Mouse (Mus musculus) telencephalon, adult 2 months (tissue): ENCODE measurements around the gene Nkd1.

Experiments used
- DNase-seq: peaks from one replicate; pipeline ENCODE4 v3.0.0-alpha.2; 2011; ENCODE audit warnings: low read depth, low spot score

Nkd1 gene

GRCm38 (mm10) chr8:88537998-88538975, 17.1 kb downstream of the Nkd1 start:
- peak; percentile 26 for DNase-seq

GRCm38 (mm10) chr8:88538976-88539371, 17.8 kb downstream of the Nkd1 start:
- no peak for DNase-seq

DNA sequence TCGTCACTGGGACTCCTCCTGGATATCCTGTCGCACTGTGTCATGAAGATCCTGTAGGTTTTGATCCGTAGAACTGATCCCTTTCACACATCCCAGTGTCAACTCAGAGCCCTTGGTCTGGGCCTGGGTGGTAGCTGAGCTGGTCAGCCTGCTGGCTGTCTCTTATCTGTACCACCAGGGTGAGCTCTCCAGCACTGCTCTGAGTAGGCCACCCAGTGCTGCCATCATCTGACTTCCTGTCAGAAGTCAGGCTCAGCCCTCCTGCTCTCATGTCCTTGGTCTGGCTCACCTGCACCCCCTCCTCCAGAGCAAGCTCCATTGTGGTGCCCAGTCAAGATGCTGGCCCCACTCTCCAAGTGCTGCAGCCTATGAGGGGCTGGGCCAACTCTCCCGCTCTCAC, 18.8 kb downstream of the Nkd1 start:
- no peak for DNase-seq

DNA sequence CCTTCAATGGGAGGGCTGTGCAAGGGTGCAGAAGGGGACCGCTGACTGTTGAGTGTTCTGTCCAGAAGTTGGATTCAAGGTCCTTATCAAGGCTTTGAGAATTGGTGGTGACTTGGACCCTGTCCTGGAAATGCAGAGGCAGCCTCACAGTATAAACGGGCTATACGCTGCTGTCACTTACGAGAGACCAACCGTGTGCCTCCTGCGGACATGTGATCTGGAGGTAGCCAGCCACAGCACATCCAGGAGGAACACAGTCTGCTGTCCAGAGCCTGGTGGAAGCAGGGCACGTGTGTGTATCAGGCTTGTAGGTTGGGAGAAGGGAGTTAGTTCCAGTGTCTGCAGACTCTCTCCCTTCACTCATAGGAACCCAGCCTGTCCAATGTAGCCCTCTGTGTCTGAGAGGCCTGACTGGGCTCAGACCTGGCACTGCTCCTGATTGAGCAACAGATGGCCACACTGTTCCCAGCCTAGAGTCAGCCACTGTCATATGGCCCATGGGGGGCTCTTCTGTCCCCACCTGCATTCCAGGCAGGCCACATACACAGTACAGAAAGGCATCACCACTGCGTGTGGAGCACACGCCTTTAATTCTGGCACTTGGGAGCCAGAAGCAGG, 21.6 kb downstream of the Nkd1 start:
- no peak for DNase-seq

DNA sequence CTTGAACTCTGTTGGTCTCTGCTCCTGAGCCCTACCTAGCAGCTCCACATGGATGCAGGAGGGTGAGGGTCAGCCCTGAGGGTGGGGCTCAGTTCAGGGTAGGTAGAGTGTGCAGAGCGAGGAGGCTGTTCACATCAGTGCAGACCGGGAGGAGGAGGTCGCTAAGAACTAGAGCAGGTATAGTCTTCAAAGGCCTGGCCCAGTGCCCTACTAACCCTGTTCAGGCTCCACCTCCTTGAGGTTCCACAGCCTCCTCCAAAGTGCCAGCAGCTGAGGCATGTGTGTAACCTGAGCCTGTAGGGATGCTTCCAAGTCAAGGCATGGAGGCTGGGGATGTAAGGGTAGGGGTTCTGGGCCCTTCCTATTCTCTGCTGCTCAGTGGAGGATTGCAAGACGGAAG, 23.5 kb downstream of the Nkd1 start:
- no peak for DNase-seq

DNA sequence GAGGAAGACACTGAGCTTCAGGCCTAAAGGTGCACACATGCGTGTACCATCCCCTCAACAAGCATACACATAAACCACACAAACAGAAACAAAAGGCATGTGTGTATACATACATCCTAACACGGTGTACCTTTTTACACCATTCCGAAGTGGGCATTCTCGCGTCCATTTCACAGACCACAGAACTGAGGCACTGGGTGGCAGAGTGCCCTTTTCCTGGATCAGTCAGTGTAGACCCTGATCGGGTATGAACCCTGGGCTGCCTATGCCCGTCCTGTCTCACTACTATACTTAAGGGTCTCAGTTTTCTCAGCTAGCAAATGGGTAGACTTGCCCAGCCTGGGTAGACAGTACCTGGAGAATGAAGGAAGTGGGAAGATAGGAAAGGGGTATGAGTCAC, 24.3 kb downstream of the Nkd1 start:
- no peak for DNase-seq

DNA sequence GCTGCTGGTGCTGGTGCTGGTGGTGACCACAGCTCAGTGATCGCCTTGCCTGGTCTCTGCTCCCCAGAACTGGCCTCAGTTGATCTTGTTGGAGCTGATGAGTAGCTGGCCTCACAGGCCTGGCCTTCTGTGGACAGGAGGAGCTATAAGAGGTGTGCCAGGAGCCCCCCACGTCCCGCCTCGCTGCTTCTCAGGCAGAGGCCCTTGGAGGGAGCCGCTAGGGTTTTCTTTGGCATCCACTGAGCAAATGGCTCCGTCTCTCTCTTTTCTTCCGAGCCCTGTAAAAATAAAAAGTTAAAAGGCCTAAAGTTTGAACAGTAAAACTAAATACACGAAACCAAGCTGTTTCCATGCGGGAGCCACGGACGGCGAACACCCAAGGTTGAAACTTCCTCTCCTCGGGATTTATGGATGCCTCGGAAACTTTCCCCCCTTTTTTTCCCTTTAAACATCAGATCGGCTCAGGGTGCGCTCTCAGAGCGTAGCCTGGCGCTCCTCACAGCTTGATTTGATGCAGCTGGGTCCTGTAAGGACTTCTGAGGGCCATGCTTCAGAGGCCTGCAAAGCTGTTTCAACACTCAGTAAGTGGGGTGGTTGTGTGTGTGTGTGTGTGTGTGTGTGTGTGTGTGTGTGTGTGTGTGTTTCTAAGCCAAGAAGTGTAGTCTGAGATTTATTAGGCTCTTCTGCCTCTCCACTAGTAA, 25.0 kb downstream of the Nkd1 start:
- no peak for DNase-seq

DNA sequence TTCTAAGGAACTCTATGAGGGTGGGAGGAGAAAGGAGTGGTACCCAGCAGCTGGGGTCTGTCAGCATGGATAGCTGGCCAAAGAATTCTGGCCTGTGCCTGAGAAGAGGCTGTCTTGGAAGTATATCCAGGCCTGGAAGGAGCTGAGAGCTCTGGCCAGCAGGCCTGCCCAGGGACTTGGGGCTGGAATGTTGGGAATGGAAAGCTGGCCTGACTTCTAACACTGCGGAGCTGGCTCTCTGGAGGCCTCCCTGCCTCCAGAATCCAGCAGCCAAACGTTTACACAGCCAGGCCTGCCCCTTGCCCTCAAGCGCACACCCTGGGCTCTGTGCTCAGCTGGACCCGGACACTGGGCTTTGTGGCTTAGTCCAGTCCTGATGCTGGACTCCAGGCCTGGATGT, 34.5 kb downstream of the Nkd1 start:
- no peak for DNase-seq

- no peak for DNase-seq
Observed at GRCm38 (mm10) chr8:88559985-88560473, 38.9 kb downstream of the Nkd1 start.

DNA sequence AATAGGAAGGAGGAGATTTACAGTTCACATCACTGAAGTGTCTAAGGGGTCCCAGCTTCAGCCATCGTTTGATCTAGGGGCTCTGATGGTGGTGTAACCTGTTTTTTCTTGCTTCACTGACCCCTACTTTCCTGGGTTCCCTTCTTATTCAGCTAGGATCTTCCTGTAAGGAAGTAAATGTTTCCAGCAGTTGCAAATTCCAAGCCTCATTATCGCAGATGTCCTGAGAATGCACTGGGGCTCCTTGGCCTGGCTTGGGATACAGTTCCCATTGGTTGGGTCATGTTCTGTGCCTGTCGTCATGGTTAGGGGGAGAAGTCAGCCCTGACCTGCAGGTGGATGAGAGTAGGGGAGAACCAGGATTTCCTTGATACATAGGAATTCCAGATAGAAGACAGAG, 40.2 kb downstream of the Nkd1 start:
- no peak for DNase-seq

DNA sequence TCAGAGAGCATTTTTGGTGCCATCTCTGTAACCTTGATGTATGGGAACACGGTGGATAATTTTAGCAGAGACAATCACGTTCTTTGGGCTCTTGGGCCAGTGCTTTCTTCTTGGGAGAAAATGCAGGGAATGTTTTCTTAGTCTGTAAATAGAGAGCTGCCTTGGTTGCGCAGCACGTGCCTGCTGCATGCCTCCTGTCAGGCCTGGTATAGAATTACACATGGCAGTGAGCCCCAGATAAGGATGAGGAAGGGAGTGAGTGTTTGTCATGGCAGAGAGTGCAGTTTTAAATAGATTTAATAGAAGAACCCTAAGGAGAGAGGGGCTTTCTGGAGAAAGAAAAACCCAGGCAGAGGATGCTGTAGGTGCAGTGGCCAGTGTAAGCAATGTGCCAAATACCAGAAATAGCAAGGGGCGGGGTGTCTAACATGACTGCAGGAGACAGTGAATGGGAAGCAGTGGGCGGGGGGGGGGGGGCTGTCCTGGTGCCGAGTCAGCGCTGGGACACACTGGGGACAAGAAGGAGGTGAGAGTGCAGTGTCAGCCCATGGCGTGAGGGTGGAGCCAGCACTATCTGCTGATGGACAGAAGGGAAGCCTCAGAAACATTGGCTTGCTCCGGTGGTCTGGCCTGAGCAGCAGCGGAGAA, 43.2 kb downstream of the Nkd1 start:
- DNase-seq = no peak

GRCm38 (mm10) chr8:88566119-88566518, 45.0 kb downstream of the Nkd1 start:
- no peak for DNase-seq

DNA sequence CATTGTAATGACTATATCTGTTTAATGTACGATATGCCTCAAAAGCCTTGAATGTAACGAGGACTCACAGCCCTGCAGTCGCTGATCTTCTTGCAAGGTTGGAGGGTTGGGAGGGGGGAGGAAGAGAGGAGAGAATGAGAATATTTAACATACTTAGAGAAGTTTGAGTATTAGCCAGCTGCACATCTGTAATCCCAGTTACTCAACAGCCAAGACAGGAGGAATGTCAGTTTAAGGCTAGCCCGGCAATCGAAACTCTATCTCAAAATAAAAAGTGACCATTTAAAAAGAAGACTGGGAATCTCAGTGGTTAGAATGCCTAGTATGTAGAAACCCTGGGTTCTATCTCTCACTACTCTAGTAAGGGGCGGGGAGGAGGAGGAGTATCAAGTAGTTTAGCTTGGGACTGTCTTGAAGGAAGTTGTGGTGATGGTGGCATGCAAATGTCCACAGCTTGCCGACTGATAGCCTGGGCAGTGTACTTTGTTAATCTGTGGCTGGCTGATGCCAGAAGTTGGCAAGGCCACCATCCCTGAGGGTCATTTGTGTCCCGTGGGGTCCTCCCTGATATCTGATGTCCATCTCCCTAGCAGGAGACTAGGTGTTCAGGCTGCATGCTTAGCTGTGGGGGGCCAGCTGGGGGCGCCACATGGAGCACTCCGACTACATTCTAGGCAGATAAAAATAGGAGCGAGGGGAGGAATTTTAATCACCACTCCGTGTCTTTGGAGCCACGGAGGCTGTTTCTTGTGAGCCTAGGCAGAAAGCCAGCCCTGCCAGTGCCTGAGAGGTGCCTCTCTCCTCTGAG, 46.4 kb downstream of the Nkd1 start:
- DNase-seq = peak; percentile 65

DNA sequence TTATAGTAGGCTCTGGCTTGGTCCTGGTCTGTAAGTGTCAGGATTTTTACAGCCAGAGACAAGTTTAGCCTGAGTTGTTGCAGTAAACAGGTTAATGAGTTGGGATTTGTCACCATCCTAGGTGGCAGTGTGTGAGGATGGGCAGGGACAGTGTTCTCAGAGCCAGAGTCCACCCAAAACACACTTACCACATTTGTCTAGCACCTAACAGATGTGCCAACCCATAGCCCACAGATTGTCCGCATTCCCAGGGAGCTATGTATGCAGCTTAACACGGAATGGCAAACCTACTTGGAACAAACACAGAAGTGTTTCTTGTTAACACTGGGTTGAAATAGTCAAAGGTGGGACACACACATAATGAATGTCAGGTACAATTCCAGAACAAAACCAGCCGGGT, 47.1 kb downstream of the Nkd1 start:
- no peak for DNase-seq

DNA sequence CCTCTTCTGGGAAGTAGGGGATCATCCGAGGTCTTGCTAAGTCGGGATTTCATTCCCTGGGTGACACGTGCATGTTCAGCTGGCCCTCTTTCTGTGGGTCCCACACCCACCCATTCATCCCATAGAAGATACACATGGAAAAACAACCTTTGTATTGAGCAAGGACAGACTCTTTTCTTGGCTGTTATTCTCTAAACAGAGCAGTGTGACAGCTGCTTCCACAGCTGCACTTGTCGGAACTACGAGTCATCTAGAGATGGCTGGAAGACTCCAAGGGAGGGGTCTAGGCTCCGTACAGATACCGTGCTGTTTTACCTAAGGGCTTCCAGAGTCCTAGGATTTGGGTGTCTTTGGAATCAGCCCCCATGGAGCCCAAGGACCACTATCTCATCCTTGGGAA, 48.2 kb downstream of the Nkd1 start:
- no peak for DNase-seq

- DNase-seq = no peak
Observed at GRCm38 (mm10) chr8:88570293-88570998, 49.3 kb downstream of the Nkd1 start.

DNA sequence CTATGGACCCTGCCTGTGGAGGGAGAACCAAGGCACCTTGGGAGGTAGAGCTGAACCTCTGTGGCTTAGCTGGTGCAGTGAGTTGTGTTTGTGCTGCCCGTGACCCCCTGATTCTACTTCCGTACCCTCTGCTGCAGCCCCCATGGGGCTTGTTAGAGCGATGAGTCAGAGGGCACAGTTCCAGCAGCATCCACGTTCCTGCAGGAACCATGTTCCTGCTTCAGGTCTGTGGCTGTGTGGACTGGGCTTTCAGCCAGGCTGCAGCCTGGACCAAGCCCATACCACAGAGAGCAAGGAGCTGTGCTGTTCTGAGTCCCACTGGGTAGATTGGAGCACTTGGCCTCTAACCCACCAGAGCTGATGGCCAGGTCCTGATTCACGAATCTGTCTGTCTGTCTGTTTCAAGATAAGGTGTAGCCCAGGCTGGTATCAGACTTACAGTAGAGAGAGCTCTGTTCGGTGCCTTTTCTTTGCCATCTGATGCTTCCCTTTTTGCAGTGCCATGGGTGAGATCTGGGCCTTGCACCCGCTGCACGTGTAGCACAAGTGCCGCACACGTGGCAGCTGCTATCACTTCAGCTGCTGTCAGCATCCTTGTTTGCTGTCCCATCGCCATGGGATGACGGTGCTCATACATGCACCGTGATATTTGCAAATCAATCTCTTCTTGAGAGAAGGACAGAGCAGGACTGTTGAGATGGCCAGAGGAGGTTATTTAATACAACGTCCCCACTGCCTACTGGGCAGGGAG, 50.5 kb downstream of the Nkd1 start:
- no peak for DNase-seq

DNA sequence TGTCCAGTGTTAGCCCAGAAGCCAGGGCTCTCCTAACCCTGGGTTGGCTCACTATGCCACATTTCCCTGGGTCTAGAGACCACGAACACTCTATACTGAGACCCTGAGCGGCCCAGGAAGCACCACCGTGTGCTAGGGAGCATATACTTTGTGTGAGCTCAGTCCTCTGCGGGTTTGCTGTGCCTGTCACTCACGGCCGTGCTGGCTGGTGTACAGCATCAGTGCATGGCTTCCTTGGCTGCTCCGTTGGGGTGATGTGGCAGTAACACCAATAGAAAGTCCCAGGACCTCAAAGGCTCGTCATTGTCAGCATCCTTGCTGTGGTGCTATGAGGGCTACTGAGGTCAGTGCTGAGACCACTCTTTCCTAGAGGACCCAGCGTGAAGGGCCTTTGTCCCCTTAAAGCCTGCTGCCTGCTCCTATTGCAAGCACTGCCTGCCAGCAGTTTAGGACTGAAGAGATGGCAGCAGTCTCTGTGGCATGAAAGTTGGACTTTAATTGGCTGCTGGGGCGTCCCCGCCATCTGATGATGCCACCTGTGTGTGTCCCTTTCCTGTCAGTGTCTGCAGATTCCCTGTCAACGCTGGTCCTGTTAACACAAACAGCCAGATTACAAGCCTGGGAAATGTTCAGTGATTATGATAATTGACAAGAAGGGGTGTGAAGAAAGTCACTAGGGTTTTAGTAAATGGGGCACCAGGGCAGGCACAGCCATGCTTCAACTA, 51.2 kb downstream of the Nkd1 start:
- DNase-seq = no peak
